Mouse (Mus musculus): ENCODE data around the gene Dll4.

Gene Dll4

GRCm38 (mm10) chr2:119325568-119326143 is at the start of gene Dll4:
Dll4 (plus strand) TSS chr2:119325784.
- DNase-seq: peak; percentile 52

- DNase-seq: no peak
Measured at GRCm38 (mm10) chr2:119276926-119277325, 48.7 kb upstream of the Dll4 start.

- no peak for DNase-seq
Measured at GRCm38 (mm10) chr2:119277810-119278209, 47.8 kb upstream of the Dll4 start.

GRCm38 (mm10) chr2:119281899-119282565 is 43.6 kb upstream of the Dll4 start:
- DNase-seq: no peak

- DNase-seq: no peak
Measured at GRCm38 (mm10) chr2:119287372-119287771, 38.2 kb upstream of the Dll4 start.

- DNase-seq: peak; percentile 98
Measured at GRCm38 (mm10) chr2:119288270-119288882, 37.2 kb upstream of the Dll4 start, which contains the start of gene Vps18. Vps18 (plus strand) TSS chr2:119288740.

- peak; percentile 45 for DNase-seq
Measured at GRCm38 (mm10) chr2:119289014-119289416, 36.6 kb upstream of the Dll4 start.

- DNase-seq: no peak
Measured at GRCm38 (mm10) chr2:119292281-119292680, 33.3 kb upstream of the Dll4 start.

GRCm38 (mm10) chr2:119292852-119293251 is 32.7 kb upstream of the Dll4 start:
- no peak for DNase-seq

- DNase-seq: no peak
Measured at GRCm38 (mm10) chr2:119293311-119293710, 32.3 kb upstream of the Dll4 start.

- no peak for DNase-seq
Measured at GRCm38 (mm10) chr2:119293776-119294390, 31.7 kb upstream of the Dll4 start.

- DNase-seq: no peak
Measured at GRCm38 (mm10) chr2:119294411-119294810, 31.2 kb upstream of the Dll4 start.

GRCm38 (mm10) chr2:119296756-119297155 is 28.8 kb upstream of the Dll4 start:
- no peak for DNase-seq

GRCm38 (mm10) chr2:119297506-119297905 is 28.1 kb upstream of the Dll4 start:
- DNase-seq: no peak

GRCm38 (mm10) chr2:119298330-119298729 is 27.3 kb upstream of the Dll4 start:
- DNase-seq: peak; percentile 83

- DNase-seq: no peak
Measured at GRCm38 (mm10) chr2:119298839-119299238, 26.7 kb upstream of the Dll4 start.

- DNase-seq: peak; percentile 94
Measured at GRCm38 (mm10) chr2:119299981-119300818, 25.4 kb upstream of the Dll4 start.

GRCm38 (mm10) chr2:119300819-119301493 is 24.6 kb upstream of the Dll4 start:
- peak; percentile 74 for DNase-seq

GRCm38 (mm10) chr2:119302876-119303275 is 22.7 kb upstream of the Dll4 start:
- DNase-seq: no peak

GRCm38 (mm10) chr2:119304391-119304790 is 21.2 kb upstream of the Dll4 start:
- no peak for DNase-seq

GRCm38 (mm10) chr2:119304798-119305208 is 20.8 kb upstream of the Dll4 start:
- no peak for DNase-seq

- DNase-seq: no peak
Measured at GRCm38 (mm10) chr2:119311544-119311943, 14.0 kb upstream of the Dll4 start.
